Mouse (Mus musculus) spleen, adult 10 weeks (tissue): ENCODE results near the gene Snx18. TPM values are rescaled to one million over a fixed set of nuclear protein-coding genes. Genes with fewer than 3 reads are reported as not detected.

ENCODE experiments used
- polyA plus RNA-seq: library from polyadenylated mRNA; stranded (reverse); fragments of 350-450 nt; fragmentation: Illumina TruSeq; extraction: RNeasy Lipid Tissue Mini Kit (QIAGEN cat#74804); gene quantifications from one replicate; pipeline ENCODE4 v1.2.3, GENCODE M21; 2015; ENCODE audit warnings: low replicate concordance; ENCODE audit not compliant: insufficient read depth

Snx18 gene
- 35.7 TPM for polyA plus RNA-seq

DNA sequence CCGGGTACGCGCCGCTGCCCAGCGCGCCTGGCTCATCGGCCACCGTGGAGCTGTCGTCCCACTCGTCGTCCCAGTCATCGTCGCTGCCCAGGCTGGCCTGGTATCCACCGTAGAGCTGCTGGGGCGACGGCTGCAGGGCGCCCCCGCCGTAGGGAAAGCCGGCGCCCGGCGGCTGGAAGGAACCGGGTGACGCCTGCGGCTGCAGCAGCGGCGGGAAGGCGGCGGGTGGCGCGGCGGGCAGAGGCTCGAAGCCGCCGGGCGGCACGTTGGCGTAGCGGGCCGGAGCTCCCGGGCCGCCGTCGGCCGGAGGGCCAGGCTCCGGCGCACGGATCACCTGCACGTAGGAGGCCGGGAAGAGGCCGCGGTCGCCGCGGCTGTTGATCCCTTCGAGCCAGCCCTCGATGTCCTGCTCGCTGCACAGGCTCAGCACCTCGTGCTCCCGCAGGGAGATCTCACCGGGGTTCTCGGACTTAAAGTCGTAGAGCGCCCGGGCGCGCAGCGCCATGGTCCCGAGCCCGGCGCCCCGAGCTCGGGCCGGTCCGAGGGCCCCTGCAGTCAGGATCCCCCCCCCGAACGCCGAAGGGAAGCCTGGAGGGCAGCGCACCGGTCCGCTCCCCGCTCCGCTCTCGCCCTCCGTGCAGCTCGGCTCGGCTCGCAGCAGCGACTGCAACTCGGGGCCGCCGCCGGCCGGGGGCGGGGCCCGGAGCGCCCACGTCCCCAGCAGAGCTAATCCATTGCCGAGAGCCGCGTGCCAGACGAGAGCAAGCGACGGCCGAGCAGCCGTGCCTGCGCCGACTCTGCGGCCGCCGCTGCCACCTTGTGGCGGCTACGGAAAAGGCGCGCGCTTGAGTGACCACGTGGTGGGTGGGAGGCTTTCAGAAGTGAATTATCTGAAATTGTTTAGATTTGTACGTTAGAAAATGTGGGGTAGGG lies at the start of gene Snx18:
Snx18 (minus strand) TSS at position 674 of the 933 bp plus-strand sequence.

DNA sequence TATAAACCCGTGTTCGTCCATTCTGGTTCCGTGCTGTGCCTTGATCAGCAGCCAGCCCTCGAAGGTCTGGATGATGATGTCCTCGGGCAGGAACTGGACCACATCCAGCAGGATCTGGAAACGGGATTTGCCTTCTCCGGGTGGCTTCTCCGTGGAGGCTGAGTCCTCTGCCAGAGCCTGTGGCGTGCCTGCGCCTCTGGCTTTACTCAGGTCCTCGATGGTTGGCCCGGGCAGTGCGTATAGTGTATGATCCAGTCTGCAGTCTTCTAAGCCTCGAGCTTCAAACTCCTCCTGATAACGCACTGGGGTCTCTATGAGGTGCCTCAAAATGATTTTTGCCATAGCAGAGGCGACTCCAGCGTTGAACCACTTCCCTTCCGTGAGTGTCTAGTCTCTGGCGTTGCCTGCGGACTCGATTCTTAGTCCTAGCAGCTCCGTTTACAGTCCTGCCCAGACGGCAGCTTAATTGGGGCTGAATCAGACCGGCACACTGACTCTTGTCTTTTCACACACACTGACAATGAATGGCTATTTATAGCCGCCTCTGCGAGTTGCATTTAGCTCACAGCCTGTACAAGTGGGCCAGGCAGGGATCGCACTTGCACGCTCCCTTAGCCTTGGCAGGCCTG lies 44.9 kb upstream of the Snx18 start, which contains the start of gene Hspb3:
Hspb3 (minus strand) TSS at position 526 of the 629 bp plus-strand sequence.

Other genes starting within 250 kb of the Snx18 start
- not detected for gene Hspb3, start 45.1 kb upstream of the Snx18 start, polyA plus RNA-seq
- 9.2 TPM for gene Arl15, start 175.9 kb upstream of the Snx18 start, polyA plus RNA-seq